Mouse (Mus musculus) lung, adult 2 months (tissue): ENCODE results near the gene Olfr223.

Experiments used
- CTCF ChIP-seq: fragments of 200-500 bp; IDR thresholded peaks from 2 replicates; pipeline ENCODE4 v1.5.1; 2011; ENCODE audit warnings: mild to moderate bottlenecking, low read length, control low read depth; ENCODE audit not compliant: insufficient read depth
- POLR2A ChIP-seq: fragments of 200-500 bp; IDR thresholded peaks from 2 replicates; pipeline ENCODE4 v1.6.1; 2011; ENCODE audit warnings: low read depth, mild to moderate bottlenecking, control low read depth, low read length, borderline replicate concordance; ENCODE audit errors: extremely low read depth

DNA sequence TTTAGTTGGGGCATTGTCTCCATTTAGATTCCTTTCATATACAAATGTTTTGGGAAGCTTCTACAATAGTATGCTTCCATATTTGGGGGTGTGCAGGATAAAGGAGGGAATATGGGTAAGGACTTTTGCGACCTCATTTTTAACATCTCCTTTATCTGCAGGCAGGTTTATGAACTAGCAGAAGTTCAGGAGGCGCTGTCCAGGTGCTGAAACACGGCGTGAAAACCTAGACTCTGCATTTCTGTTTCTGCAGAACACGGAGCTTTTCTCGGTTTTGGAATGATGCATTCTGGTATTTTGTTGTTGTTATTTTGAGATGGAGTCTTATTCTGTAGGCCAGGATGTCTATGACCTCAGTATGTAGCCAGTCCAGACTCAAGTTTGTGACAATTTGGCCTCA, 8.6 kb downstream of the Olfr223 start:
- no peak for TF ChIP-seq POLR2A
- no peak for TF ChIP-seq CTCF
